Mouse (Mus musculus) midbrain, embryonic 16.5 days (tissue): ENCODE measurements at regions not wholly inside any gene's neighbourhood (a gene's known extent, or its start where the extent isn't known, plus 50 kb on each side); places are given as distances from the start of the nearest gene placed in this dataset.

Experiments
- ATAC-seq: fragments of 200-750 bp; cut with Nextera tagmentation; 2 replicates; pipeline ENCODE4 v1.8.0; 2017; ENCODE audit warnings: moderate TSS enrichment
- H3K27ac ChIP-seq: fragments of 300-500 bp; sonication (generic); 2 replicates; pipeline ENCODE4 v1.5.1; 2014; ENCODE audit warnings: mild to moderate bottlenecking, low read length, mixed read lengths
- H3K27me3 ChIP-seq: fragments of 300-500 bp; sonication (generic); 2 replicates; pipeline ENCODE4 v1.6.1; 2014; ENCODE audit warnings: low read depth, low read length, mixed read lengths; ENCODE audit not compliant: control insufficient read depth, insufficient read depth
- H3K36me3 ChIP-seq: fragments of 300-500 bp; sonication (generic); 2 replicates; pipeline ENCODE4 v1.6.1; 2014; ENCODE audit warnings: mild to moderate bottlenecking, low read length, moderate library complexity, mixed read lengths; ENCODE audit not compliant: control insufficient read depth, insufficient read depth
- H3K4me1 ChIP-seq: fragments of 300-500 bp; sonication (generic); 2 replicates; pipeline ENCODE4 v1.6.1; 2014; ENCODE audit warnings: mild to moderate bottlenecking, low read length, mixed read lengths; ENCODE audit not compliant: control insufficient read depth, insufficient read depth
- H3K4me2 ChIP-seq: fragments of 300-500 bp; sonication (generic); 2 replicates; pipeline ENCODE4 v1.6.1; 2014; ENCODE audit warnings: mild to moderate bottlenecking, low read length, mixed read lengths
- H3K4me3 ChIP-seq: fragments of 300-500 bp; sonication (generic); 2 replicates; pipeline ENCODE4 v1.5.1; 2014; ENCODE audit warnings: low read depth, mild to moderate bottlenecking, low read length, moderate library complexity, mixed read lengths
- H3K9ac ChIP-seq: fragments of 300-500 bp; sonication (generic); 2 replicates; pipeline ENCODE4 v1.6.1; 2014; ENCODE audit warnings: low read depth, low read length, mixed read lengths
- H3K9me3 ChIP-seq: fragments of 300-500 bp; sonication (generic); replicated peaks from 2 replicates; pipeline ENCODE4 v1.6.1; 2014; ENCODE audit warnings: mild to moderate bottlenecking, low read length, mixed read lengths; ENCODE audit not compliant: control insufficient read depth, poor library complexity, severe bottlenecking
- WGBS: fragments of 180-500 bp; shearing (Covaris S2); extraction: QIAGEN DNeasy Blood & Tissue Kit; methylation state at CpG from one replicate; pipeline ENCODE4 v1.1.7; 2014; 5-methylcytosine and 5-hydroxymethylcytosine counted together

DNA sequence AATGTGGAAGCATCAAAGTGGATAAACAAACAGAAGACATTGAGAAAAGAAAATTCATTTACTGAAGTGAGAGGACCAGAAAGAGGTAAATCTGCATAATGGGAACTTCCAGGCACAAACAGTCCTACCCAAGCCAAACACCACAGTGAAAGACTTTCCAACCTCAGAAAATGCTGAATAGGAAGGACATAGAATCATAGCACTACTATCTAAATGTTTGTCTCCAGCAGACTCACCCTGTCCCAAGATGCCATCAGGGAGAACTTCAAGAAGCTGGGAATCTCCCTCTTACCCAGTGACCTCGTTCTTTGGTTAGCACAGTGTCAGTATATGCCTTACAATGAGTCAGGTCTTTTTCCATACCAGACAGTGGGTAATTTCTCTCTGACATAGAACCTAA, 783.4 kb downstream of the Stpg2 start:
- Histone ChIP-seq H3K36me3 (no peaks in the 10 kb centered on the region), H3K27me3 (no peaks in the 10 kb centered on the region), H3K4me3 (no peak overlapping the region), H3K4me1 (no peaks in the 10 kb centered on the region), H3K27ac (no peak overlapping the region), H3K9ac (no peak overlapping the region), H3K9me3 (no peaks in the 10 kb centered on the region), H3K4me2 (no peak overlapping the region)
- WGBS, result 69% methylated on average over 1 of the region's 1 CpGs
- no peak for ATAC-seq

- ATAC-seq, result no peak
- Histone ChIP-seq H3K4me1 (no peaks in the 10 kb centered on the region), H3K27ac (no peak overlapping the region), H3K4me2 (no peak overlapping the region), H3K36me3 (no peaks in the 10 kb centered on the region), H3K4me3 (no peak overlapping the region), H3K27me3 (no peaks in the 10 kb centered on the region), H3K9ac (no peak overlapping the region), H3K9me3 (no peaks in the 10 kb centered on the region)
Measured at GRCm38 (mm10) chr3:139989380-139989779, 783.9 kb downstream of the Stpg2 start.

GRCm38 (mm10) chr3:140012522-140012921, 807.0 kb downstream of the Stpg2 start:
- Histone ChIP-seq H3K4me3 (no peak overlapping the region), H3K36me3 (no peaks in the 10 kb centered on the region), H3K4me1 (no peaks in the 10 kb centered on the region), H3K27me3 (no peaks in the 10 kb centered on the region), H3K9me3 (no peaks in the 10 kb centered on the region), H3K4me2 (no peak overlapping the region), H3K9ac (no peak overlapping the region), H3K27ac (no peak overlapping the region)
- WGBS, result 84% methylated on average over 2 of the region's 2 CpGs
- ATAC-seq, result no peak

DNA sequence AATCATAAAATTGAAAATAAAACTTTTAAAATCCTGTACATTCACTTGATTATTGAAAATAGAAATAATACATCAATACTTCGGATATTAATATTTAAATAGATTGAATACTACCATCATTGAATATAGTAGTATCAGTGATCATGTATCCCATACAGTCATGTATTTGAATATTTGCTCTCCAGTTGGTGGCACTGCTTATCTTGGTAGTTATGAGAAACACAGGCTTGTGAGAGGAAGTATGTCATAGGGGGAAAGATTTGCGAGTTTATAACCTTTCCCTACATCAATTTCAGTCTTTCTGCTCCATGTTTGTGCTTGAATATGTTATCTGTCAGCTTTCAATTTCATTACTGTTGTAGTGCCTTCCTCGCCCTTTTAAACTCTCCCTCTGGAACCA, 828.6 kb downstream of the Stpg2 start:
- no peaks in the 10 kb centered on the region for H3K9me3 ChIP-seq
- no peak for ATAC-seq
- no peak overlapping the region for H3K9ac ChIP-seq
- no peak overlapping the region for H3K4me3 ChIP-seq
- H3K4me2 ChIP-seq, result no peak overlapping the region
- no peak overlapping the region for H3K27ac ChIP-seq
- 91% methylated on average over 3 of the region's 3 CpGs for WGBS
- no peaks in the 10 kb centered on the region for H3K4me1 ChIP-seq
- no peaks in the 10 kb centered on the region for H3K27me3 ChIP-seq
- H3K36me3 ChIP-seq, result no peaks in the 10 kb centered on the region

DNA sequence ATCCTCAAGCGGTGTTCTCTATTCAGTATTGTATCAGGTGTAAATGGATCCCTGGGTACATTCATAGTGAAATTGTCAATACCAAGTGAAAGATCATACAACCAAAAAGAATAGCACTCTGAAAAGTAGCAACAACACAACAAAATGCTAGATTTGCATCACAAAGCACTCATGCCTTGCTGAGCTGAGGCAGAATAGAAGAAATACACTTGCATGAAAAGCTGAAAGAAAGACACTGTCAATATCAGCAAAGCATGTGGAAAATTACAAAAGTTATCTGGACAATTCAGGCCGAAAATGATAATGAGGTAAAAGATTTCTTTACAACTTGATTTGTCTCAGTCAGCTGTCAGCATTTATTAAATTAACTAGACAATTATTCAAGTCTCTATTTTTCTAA, 829.6 kb downstream of the Stpg2 start:
- Histone ChIP-seq H3K27me3 (no peaks in the 10 kb centered on the region), H3K27ac (no peak overlapping the region), H3K9ac (no peak overlapping the region), H3K4me3 (no peak overlapping the region), H3K36me3 (no peaks in the 10 kb centered on the region), H3K4me1 (no peaks in the 10 kb centered on the region), H3K9me3 (no peaks in the 10 kb centered on the region), H3K4me2 (no peak overlapping the region)
- no peak for ATAC-seq
- WGBS, result 25% methylated on average over 2 of the region's 2 CpGs

DNA sequence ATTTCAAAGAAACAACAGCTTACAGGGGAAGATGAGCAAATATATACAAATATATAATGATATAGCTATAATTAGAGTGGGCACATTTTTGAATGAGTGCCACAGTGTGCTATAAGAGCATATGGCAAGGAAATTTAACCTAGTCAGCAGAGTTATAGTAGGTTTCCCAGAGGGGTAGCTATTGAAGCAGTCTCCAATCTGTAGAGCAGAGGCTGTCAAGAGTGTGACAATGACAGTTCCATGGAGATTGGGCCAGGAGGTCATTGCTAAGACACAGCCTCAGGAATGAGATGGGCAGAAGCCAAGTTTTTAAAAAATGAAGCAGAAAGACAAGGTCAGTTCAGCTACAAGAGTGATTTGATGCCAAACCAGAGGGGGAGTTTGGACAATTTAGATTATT, 839.4 kb downstream of the Stpg2 start:
- Histone ChIP-seq H3K9ac (no peak overlapping the region), H3K27ac (no peak overlapping the region), H3K36me3 (no peaks in the 10 kb centered on the region), H3K4me1 (no peaks in the 10 kb centered on the region), H3K4me2 (no peak overlapping the region), H3K9me3 (no peaks in the 10 kb centered on the region), H3K27me3 (no peaks in the 10 kb centered on the region), H3K4me3 (no peak overlapping the region)
- no peak for ATAC-seq

GRCm38 (mm10) chr3:140054634-140055033, 849.1 kb downstream of the Stpg2 start:
- H3K4me2 ChIP-seq, result no peak overlapping the region
- H3K9ac ChIP-seq, result no peak overlapping the region
- H3K27ac ChIP-seq, result no peak overlapping the region
- no peaks in the 10 kb centered on the region for H3K27me3 ChIP-seq
- no peaks in the 10 kb centered on the region for H3K9me3 ChIP-seq
- no peaks in the 10 kb centered on the region for H3K36me3 ChIP-seq
- 69% methylated on average over 1 of the region's 1 CpGs for WGBS
- ATAC-seq, result no peak
- no peaks in the 10 kb centered on the region for H3K4me1 ChIP-seq
- H3K4me3 ChIP-seq, result no peak overlapping the region

DNA sequence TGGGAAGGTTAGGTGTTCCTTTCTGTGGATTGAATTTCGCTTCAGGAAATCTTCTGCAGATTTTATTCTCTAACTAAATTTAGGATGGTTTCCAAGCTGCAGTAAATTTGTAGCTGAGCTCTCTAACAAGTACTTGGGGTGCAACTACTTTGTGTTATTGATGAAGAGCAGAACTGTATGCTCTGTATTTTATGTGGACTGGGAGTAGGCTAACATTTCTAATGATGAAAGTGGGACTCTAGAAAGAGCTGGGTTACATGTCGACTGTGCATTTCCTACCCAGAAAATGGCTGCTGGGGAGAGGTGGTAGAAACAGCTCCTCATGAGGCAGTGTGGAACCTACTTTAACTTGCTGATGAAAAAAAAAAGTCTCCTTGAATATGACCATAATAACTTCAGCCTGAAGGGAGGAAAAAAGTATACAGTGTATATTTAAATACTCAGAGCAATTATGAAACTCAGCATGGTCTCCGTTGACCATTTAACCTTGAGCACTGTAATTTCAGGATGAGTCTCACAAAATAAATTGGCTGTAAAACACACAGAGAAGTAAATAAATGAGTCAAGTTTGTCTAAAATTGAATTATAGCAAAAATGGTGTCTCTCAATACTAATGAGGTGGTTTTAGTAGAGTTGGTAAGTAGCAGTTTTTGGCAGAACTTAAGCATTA, 852.6 kb downstream of the Stpg2 start:
- no peaks in the 10 kb centered on the region for H3K36me3 ChIP-seq
- H3K4me1 ChIP-seq, result no peaks in the 10 kb centered on the region
- WGBS, result 88% methylated on average over 3 of the region's 3 CpGs
- H3K27me3 ChIP-seq, result no peaks in the 10 kb centered on the region
- no peak overlapping the region for H3K27ac ChIP-seq
- no peak overlapping the region for H3K4me2 ChIP-seq
- H3K9me3 ChIP-seq, result no peaks in the 10 kb centered on the region
- H3K4me3 ChIP-seq, result no peak overlapping the region
- H3K9ac ChIP-seq, result no peak overlapping the region
- no peak for ATAC-seq

DNA sequence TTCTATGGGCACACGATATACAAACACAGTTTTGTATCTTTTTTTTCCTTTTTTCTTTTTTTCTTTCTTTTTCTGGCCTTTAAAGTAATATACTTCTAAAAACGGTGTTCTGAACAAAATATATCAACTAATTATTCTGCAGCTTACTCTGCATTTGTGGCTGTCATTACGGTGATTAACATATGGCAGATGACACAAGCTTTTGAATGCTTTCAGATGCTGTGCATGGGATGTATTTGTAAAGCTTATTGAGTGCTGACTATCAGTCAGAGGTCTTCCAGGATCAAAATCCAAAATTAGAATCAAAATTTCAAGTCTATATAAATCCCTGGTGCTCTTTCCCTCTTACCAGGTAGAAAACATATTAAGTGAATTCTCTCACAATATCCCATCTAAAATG, 853.6 kb downstream of the Stpg2 start:
- Histone ChIP-seq H3K36me3 (no peaks in the 10 kb centered on the region), H3K4me2 (no peak overlapping the region), H3K27me3 (no peaks in the 10 kb centered on the region), H3K27ac (no peak overlapping the region), H3K4me1 (no peaks in the 10 kb centered on the region), H3K9ac (no peak overlapping the region), H3K9me3 (no peaks in the 10 kb centered on the region), H3K4me3 (no peak overlapping the region)
- ATAC-seq, result no peak
- WGBS, result 79% methylated on average over 3 of the region's 3 CpGs
